Mouse (Mus musculus) lung, postnatal 4 days (tissue): Measurements from ENCODE around the gene Sbf1.

Experiments used
- DNase-seq, 2 experiments: peaks; one replicate each; pipeline ENCODE4 v3.0.0; 2021

Gene Sbf1

DNA sequence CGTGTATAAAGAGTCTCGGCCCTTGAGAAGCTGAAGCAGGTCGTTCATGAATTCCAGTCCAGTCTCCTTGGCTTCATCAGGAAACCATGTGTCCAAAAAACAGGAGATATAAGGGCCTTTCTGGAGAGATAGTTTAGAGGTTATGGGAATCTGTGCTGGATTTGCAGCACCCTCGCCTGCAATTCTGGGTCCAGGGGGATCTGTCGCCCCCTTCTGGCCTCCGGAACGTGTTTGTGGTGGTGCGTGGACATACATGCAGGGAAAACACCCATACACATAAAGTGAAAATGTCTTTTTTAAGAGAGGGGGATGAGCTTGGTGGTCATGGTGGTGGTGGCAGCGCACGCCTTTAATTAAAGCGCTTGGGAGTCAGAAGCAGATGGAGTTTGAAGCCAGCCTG, 1.0 kb upstream of the Sbf1 start:
- DNase-seq: peak in 1 of 2 experiments; percentile 45

DNA sequence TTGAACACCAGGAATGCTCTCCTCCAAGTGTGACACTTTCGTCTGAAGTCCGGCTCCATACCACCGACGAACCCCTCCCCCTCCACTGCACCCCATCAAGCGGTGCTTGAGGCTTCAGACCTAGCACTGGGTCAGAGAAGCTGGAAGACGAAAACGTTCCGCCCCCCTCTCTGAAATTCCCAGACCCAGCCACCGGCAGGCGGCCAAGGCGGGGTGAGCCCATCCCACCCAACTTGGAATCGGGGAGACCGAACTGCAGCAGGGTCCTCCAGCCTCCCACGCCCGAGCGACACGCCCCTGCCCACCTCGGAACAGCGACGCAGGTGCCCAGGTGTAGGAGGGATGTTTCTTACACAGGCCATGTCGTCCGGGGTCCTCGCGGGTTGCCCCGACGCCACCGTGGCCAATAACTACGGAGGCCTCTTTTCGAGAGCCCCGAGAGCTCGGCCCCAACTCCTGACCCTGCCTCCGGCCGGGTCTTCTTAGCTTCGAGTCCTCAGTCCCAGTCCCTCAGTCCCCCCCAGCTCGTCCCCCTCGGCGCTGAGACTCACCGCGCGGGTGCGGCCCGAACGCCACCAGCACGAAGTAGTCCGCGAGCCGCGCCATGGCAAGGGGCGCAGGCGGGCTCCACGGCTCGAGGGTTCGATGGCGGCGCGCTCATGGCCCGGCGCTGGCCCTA, 461 bp downstream of the Sbf1 start:
- DNase-seq: peak; percentile 52 to 61

DNA sequence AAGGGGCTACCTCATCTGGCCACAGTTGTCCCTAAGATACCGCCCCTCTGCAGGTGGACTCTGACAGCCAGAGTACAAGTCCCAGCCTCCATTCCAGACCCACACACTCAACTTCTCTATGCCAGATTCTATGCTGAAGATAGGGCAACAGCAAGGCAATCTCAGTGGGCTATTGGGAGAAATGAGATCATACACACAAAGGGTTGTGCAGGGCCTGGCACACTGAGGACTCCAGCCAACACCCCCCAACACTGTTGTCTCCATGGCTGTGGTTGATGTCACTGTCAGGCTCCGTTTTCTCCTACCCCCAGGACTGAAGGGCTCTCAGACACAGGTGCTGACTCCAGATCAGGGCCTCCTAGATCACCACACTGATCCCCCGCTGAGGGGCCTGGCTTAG, 1.0 kb downstream of the Sbf1 start:
- no peak for DNase-seq

DNA sequence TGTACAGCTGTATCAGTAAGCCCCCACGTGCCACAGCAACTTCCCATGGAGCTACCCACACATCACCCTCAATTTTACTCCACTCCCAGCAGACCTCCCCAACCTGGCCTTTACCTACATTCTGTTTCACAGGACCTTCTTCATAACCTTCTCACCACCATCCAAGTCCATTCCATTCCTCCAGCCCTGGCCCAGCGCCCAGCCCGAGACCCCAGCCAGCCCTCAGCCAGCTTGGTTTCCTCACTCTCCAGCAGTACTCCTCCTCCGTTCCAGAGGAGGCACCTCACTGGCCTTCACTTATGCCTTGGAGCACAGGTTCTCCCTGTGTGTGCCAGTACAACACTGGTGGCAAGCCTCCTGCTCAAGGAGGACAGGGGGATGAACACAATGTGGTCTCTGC, 1.8 kb downstream of the Sbf1 start:
- no peak for DNase-seq

DNA sequence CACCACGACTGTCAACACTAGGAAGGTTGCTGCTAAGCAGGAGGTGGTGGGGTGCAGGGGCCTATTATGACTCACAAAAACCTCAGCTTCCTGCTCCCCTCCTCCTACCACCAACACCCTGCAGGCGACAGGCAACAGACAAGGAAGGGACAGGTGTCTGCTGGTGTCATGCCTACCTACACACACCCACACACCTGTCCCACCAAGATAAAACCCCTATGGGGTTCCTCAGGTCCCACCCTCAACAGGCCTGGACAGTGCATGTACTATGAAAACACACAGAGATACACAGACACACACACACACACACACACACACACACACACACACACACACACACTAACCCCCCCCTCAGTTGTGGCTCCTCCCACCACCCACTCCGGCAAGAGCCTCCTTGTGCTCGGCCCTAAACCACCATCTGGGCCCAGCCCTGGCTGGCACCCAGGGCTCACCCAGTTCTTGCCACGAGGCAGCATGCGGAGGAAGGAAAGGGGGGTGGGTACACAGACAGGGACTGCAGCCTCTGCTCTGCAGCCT, 5.1 kb downstream of the Sbf1 start:
- peak; percentile 32 to 57 for DNase-seq

DNA sequence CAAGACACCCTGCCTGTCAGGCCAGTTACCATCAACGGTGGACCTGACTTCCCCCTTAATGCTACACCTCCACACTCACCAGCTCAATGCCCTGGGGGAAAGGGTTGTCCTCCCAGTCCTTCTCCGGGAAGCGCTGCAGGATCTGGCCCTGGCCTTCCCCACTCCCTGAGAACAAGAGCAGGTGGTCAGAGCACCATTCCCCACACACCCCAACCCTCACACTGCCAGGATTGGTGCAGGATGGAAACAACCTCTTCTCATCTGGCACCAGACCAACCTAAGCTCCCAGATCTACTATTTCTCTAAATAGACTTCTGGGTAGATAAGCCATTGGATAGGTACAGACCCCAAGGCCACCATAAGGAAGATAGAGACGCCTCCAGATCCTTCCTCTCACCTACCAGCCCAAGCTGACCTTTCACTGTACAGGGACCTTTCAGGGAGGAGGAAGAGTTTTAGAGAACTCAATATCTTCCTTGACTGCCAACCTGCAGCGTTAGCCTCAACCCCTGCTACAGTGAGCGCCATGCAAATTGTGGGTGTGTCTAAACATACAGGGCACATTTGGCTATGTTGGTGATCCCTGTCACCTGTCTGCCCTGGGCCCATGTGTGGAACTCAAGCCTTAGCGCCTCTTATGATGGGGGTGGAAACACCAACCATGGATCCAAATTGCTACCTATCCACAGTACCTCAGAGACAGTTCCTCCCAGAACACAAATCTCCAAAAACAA, 6.5 kb downstream of the Sbf1 start:
- no peak for DNase-seq

DNA sequence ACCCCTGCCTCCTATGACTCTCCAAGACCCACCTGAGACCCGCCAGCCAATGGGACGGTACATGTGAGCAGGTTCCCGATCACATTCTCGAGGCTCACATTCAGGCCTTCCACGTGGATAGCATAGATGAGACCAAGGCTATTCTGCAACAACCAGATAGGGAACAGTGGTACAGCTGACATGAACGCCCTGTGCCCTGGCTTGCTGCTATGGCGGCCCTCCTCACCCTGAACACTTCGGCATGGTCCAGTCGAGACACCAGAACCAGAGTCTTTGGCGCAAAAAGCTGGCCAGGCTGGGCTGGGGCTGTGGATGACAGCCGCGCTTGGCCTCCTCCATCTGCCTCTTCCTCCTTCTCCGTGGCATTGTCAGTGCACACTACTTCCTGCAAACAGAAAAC, 7.7 kb downstream of the Sbf1 start:
- no peak for DNase-seq

DNA sequence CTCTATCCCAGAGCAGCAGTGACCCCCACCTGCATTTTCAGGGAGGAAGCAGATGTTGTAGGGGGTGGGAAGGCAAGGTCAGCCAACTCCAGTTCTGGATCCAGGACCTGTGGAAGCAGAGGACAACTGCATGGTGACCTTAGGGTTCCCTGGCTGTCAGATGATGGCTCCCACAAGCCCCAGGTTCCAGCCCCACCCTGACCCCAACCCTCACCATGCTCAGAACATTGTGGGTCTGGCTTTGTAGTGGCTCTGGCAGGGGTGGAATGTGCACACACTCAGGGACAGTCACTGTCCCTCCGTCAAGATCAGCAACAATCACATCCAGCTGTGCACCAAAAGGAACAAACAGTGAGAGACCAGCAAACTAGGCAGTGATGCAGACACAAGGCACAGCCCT, 9.1 kb downstream of the Sbf1 start:
- no peak for DNase-seq

DNA sequence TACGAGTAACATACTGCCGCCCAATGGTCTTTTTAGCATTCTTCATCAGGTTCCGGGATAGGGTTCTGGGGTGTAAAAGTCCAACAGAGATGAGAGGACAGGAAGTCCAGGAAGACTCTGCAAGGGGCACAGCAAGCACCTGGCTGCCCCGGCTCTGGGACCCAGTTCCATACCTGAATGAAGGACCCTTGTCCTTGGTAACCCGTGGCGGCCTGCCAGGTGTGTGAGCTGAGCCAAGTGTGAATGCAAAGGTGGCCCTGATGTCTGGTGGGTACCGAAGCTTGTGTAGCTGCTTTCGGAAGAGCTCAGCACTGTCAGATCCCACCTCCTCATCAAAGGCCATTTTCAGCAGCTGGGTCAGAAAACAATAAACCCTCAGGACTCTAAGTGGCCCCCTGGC, 14.5 kb downstream of the Sbf1 start:
- DNase-seq: no peak

DNA sequence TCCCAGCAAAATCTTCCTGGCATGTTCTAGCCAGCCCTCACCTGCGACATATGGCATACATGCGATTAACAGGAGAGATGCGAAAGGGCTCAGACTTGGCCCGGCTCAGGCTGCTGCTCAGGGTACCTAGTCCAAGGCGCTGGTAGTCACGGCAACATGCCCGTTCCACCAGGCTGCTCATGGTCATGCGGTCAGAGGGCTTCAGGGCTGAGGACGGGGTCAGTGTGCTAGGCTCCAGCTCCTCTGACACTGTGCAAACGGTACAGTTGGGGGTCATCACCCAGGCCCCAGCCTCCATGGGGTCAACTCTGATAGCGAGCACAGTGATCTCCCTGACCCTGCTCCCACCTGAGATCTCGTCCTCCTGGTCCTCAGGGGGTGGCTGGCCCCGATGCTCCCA, 14.9 kb downstream of the Sbf1 start:
- DNase-seq: no peak

DNA sequence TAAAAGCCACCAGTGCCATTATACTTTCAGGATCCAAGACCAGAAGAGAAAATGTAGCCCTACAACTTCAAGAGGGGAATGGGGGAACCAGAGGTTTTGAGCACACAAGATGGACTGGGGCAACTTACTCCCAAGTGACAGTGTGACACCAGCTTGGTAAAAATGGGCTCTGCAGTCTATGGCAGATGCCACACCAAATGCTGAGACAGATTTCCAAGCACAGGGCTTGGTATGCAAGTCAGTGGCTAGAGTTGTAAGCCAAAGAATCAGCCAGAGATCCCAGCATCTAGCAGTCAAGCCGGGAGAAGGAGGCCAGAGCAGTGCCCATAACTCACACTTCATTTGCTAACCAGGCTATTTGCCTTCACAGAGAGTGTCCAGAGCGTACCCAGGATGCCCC, 17.4 kb downstream of the Sbf1 start:
- no peak for DNase-seq

DNA sequence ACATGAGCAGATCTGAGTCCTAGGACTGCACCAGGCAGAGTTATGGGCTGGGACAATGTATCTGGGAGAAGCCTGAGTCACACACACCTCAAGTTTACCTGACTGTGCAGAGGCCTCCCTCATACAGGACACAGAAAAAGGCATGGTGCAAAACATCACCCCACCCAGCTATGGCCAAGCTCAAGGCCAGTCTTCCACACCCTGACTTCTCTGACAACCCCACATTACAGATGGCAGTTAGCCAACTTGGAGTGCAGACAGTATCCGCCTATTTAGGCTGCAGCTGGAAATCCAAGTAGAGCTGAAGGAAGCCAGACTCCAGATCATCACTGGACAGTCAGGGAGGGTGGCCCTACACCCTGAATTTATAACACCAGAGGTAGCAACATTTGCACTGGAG, 18.6 kb downstream of the Sbf1 start:
- DNase-seq: peak in 1 of 2 experiments; percentile 31

DNA sequence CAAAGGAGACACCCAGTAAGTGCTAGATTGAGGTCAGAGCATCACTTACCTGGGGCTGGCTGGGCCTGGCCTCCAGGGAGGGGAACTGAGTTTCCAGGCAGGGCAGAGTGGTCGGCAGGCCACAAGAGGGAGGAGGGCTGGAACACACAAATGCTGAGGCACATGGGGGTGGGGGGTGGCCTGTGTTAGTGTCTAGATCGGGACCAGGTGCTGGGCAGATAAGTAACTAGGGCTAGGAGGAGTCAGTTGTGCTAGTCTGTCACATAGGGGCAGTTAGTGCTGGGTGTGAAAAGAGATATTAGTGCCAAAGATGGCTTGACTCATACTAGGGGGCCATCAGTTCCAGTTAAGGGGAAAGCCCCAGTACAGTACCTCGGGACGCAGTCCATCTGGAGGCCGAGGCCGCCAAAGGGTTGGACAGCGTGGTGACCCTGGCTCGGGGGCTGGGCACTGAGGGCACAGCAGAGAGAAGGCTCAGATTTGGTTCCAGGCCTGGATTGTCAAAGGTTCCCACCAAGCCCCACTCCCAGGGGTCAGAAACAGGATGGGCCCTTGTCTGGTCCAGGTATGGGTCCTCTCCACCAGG, 19.4 kb downstream of the Sbf1 start:
- DNase-seq: no peak

DNA sequence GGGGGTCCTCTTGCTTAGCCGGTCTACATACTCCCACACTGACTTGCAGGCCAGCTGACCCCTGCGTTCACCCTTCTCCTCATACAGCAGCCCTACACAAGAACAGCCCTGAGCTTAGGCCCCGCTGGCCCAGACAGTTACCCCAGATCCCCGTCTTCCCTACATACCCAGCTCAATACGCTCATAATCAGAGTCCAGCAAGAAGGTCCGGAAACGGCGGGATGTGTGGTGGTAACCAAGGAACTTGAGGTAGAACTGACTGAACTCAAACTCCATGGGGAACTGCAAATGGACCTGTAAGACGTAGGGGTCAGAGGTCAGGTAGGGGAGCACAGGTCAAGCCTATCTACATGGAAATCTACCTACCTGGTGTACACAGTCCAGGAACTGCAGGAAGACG, 21.3 kb downstream of the Sbf1 start:
- no peak for DNase-seq

DNA sequence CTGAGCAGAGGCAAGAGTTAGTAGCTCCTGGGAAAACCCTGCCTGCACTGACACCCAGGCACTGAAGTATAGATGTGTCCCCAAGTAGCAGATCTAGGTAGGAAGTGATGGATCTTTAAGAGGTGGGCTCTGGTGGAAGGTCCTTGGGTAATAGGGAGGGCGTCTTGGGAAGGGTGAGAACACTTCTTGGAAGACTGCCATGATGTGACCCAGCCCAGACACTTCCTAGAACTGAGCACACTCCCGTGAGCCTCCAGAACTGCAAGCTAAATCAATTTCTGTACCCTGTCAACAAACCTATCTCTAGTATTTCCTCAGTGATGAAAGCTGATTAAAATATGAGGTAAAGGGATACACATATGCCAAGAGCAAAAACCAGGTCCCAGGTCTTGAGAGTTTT, 22.3 kb downstream of the Sbf1 start:
- DNase-seq: no peak

DNA sequence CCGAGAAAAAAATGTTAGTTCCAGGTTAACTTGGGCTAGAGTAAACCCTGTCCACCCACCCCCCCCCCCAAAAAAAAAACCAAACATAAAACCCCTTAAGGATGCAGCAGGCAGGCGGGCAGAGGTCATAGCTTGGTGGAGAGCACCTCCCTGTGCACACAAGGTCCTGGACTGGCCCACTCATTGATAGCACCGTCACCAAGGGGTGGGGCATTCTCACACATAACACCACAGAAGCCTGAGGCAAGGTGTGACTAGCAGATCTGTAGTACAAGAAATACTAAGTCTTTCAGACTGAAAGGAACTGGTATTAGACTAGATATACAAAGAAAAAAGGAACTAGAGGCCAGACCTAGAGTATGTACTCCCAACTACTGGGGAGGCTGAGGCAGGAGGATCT, 23.6 kb downstream of the Sbf1 start:
- DNase-seq: no peak

DNA sequence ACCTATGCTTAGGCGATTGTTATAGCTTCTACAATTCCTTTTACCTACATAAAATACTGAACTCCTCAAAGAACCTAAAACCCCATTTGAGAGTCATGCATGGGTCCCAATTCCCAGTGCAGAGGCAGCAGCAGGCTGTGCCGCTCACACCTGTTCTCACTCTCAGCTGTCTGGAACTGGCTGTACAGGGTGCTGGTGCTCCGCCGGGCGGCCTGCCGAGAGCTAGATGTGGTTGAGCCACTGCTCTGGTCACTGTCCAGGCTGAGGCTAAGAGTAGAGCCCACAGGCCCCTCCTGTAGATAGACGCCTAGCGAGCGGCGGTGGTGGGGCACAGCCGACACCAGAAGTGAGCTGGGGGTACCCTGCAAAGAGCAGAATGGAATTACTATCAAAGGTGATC, 25.7 kb downstream of the Sbf1 start:
- DNase-seq: no peak

DNA sequence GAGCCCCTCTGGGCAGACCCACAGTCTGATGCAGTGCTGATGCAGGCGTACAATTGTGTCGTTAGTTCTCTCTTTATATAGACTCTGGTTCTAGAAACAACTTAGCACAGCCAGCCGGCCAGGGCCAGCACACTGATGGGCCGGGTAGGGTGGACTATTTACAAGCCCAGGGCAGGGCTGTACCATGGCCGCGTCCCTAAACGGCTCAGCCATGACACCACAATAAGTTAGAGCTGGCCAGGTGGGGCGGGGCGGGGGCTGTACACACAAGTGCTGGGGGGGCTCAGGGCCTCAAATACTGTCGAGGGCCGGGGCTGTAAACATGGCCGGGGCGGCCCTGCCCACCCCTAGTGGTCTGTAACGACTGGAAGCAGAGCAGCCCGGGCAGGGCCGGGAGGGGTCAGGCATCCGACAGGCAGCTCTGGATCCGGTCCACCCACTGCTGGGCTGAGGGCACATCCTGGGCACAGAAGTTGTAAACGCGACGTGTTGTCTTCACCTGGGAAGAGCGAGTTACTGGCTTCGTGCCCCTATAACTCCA, 26.8 kb downstream of the Sbf1 start:
- no peak for DNase-seq

DNA sequence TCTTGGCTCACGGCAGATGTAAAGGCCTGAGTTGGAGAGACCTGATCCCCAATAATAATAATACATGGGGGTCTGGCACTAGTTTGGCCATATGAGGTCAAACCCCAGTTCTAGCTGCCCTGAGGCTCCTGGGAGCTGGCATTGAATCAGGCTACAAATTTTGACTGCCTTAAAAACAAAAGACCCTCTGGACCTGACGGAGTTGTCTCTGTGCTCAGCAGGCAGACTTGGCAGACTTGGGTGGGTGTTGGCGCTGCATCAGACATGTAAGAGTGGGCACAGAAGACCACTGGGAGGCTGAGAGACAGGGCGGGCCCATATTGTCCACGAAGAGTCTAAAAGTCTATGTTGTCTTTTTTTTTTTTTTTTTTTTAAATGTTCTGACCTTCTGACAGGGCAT, 28.5 kb downstream of the Sbf1 start:
- DNase-seq: no peak

DNA sequence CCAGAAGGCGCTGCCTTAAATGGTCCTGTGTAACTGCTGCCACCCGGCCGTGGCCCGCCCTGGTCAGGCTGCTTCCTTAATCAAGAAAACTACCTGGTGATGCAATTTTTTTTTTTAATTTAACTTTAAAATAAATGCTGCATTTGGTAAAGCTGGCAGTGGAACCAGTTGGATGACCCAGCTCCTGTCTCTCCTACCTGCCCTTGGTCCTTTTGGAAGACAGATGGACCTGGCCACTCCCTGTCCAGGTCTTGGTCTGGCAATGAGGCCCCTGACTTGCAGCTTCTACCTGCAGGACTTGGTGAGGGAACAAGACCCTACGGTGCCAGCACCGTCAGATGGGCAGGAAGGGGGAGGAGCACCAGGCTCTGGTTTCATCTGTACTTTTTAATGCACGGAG, 29.0 kb downstream of the Sbf1 start:
- DNase-seq: no peak

DNA sequence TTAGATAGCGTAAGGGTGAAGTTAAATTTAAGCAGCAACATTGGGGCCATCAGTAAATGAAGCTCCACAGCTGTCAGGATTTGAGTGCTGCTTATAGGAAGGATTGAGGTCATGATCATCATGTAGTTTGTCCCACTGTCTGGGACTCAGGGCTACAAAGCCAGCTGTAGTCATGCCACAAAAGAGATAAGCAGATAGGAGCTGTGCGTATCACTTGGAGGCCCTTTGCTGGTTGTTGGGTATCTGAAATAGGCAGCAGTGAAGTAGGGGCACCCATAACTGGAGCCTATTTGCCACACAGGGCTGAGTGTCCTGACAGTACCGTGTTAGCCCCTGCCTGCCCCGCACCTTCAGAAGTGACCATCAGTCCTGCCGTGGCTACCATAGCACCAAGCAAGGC, 29.6 kb downstream of the Sbf1 start:
- DNase-seq: no peak

DNA sequence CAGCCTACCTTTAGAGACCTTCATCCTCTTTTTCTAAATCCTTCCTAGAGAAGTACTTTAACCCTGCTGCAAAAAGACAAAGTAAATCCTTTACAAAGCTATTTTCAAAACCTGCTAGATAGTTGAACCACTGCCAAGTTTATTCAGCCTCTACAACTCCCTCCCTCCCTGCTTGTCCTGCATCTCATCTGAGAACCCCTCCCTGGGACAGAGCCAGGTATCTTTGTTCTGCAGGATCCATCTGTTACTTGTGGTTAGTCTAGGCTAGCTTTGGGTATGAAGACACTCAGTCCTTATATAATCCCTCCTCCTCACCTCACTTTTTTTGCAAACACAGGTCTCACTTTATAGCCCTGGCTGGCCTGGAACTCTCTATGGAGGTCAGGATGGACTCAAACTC, 30.1 kb downstream of the Sbf1 start:
- DNase-seq: no peak

DNA sequence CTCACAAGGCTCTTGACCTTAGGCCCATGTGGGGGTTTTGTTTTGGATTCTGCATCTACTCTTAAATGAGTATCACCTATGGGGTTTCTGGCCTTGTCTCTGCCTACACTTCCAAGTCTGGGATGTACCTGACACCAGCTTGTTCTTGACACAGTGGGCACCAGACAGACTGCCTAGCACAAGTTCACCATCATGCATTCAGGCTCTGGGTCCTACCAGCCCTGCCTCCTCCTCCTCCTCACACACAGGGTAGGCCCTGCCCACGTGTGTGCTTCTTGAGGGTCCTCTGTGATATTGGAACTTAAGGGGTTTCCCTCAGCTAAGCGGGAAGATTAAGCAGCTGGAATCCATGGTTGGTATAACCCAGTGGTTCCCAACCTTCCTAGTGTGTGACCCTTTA, 31.0 kb downstream of the Sbf1 start:
- DNase-seq: no peak

DNA sequence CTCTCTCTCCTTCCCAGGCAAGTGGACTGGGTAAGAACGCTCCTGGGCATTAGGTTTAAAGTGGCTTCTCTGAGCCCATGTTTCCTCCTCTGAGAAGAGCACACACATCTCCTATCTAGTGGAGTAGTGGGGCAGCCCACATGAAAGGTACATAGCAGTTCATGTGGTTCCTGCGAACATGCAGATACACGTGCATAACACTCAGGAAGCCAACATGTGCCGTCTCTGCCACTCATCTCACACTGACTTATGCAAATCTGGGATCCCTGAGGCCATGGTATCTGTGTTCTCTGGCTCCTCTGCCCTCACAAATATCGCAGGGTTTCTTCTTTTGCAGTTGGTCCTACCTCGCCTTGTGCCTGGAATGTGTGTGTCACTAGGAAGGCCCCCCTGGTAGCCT, 32.6 kb downstream of the Sbf1 start:
- no peak for DNase-seq
